Mouse (Mus musculus) fibroblast of lung, adult 2 months (primary cell): ENCODE results near the gene Rnf10.

Source experiments
- DNase-seq: peaks from one replicate; pipeline ENCODE4 v3.0.0-alpha.2; 2011; ENCODE audit warnings: low read depth

The Rnf10 gene

DNA sequence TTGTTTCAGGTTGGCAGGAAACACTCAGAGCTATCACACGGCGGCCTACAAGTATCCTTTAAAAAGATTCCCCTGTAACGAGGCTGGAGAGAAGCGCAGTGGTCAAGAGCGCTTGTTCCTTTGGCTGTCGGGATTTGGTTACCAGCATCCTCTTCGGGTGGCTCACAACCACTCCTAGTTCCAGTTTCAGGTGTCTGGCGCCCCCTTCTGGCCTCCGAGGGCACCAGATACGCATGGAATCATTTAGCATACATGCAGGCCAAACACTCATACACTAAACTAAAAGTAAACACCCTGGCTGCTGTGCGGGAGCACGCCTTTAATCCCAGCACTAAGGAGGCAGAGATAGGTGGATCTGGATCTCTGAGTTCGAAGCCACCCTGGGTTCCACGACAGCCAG is 3.3 kb upstream of the Rnf10 start:
- no peak for DNase-seq

DNA sequence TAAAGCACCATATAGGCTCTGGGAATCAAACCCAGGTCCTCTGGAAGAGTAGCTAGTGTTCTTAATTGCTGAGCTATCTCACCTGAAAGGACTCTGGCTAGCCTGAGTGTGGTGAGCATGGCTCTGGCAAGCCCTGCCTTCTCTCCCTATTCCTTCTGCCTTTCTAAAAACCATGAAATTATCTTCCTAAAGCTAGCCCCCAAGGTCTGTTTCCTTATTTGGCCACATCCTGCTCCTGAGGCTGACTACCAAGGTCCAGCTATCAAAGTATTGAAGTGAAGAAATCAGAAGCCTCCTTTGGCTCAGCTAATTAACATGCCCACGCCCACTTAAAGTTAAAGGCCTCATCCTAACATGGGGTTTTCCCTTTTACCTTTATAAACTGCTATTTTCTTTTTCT is 2.1 kb upstream of the Rnf10 start:
- DNase-seq, result no peak

- no peak for DNase-seq
Measured at GRCm38 (mm10) chr5:115274353-115274752, 1.7 kb upstream of the Rnf10 start.

DNA sequence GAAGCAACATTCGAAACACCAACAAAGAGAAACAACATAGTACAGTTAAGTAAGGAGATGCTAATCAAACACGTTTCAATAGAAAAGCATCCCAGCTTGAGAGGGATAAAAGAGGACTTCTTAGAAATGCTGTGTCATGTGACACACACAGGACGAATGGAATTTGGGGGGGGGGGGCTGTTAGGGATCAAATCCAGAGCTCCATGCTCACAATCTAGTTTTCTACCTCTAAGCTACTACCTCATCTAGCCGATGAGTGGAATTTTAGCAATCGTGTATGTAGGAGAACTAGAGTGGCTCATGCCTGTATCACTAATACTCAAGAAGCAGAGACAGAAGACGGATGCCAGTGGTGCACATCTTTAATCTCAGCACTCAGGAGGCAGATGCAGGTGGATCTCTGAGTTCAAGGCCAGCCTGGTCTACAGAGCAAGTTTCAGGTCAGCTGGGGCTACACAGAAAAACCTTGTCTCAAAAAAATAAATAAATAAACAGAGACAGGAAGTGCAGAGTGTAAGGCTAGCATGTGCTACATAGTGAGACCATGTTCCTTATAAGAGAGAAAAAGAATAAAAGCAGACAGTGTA is 944 bp upstream of the Rnf10 start:
- DNase-seq, result no peak

DNA sequence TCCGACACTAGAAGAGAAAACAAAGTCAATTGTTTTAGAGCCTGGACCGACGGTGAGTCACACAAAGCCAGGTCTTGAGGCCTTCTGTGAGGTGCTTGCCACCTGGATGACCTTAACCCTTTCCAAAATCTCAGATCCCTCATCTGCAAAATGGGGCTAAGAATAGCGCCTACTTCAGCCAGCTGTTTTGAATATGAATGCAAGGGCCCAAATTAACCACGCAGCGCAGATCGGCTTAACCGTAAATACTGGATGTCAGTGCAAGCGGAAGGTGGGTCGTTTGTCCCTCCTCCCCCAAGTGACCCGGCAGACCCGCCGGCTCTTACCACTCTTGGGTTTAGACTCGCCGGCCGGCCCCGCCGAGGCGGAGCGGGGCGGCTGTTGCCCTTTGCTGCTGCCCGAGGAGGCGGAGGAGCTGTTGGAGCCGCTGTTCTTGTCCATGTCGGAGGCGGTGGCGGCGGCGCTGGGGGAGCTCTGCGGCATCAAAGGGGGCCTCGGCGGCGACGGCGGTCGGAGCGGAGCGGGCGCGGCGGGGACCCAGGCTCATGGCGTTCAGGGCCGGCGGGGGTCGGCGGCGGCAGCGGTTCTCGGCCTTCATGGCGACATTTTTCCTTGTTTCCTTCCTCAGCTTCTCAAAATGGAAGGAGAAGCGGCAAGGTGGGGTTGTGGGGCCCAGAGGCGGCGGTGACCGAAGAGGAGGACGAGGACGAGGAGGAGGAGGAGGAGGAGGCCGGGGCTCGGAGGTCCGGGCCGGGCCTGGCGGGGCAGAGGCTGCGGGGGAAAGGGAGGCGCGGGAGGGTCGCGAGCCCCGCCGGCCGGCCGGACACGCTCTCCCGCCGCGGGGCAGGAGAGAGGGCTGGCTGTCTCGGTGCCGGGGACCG is 527 bp downstream of the Rnf10 start:
- DNase-seq, result no peak

DNA sequence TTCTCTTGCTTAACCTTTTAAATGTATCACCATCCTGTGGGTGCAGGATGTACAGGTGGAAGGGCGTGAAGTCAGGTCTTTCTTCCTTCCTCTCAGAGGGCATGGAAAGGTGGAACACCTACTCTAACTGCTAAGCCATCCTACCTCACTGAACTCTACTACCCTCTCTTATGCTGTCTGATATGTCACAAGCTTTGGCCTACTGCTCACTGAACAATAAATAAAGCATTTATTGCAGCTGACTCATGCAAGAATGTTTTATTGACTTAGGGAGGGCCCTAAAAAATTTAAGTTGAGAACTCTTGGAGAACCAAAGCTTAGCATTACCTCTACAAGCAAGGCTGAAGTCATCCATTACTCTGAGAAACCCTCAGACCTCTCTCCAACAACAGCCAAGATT is 2.7 kb downstream of the Rnf10 start:
- DNase-seq, result no peak

GRCm38 (mm10) chr5:115268266-115268665 is 4.4 kb downstream of the Rnf10 start:
- no peak for DNase-seq

- no peak for DNase-seq
Measured at GRCm38 (mm10) chr5:115267469-115268045, 5.1 kb downstream of the Rnf10 start.

- no peak for DNase-seq
Measured at GRCm38 (mm10) chr5:115266787-115267468, 5.8 kb downstream of the Rnf10 start.

- no peak for DNase-seq
Measured at GRCm38 (mm10) chr5:115266340-115266739, 6.4 kb downstream of the Rnf10 start.

DNA sequence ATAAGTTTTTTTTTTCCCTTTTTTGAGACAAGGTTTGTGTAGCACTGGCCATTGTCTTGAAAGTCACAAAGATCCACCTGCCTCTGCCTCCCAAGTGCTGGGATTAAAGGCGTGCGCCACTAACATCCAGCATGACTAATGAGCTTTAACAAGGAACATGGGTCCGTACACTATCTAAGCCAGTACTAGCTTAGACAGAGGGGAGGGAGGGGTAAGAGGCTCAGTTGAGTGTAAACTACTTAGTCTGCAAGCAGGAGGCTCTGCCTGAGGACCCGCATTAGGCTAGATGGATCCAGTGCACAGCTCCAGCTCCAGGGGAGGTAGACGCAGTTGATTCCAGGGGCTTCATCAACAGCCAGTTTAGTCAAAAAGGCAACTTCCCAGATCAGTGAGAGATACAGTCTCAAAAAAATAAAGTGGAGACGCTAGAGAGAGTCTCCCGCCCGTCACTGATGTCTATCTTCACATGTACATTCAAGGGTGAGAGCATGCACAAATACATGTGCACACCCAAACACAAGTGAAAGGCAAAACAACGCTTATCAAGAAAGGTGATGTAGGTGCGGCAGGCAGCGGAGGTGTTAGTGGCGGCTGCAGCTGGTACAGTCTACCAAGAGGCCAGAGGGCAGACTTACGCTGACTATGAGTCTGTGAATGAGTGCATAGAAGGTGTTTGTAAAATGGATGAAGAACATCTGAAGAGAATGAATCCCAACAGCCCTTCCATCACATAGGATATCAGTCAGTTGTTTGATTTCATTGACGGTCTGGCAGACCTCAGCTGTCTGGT is 10.0 kb downstream of the Rnf10 start:
- DNase-seq, result no peak

GRCm38 (mm10) chr5:115261880-115262279 is 10.8 kb downstream of the Rnf10 start:
- no peak for DNase-seq

- no peak for DNase-seq
Measured at GRCm38 (mm10) chr5:115261141-115261540, 11.6 kb downstream of the Rnf10 start.

DNA sequence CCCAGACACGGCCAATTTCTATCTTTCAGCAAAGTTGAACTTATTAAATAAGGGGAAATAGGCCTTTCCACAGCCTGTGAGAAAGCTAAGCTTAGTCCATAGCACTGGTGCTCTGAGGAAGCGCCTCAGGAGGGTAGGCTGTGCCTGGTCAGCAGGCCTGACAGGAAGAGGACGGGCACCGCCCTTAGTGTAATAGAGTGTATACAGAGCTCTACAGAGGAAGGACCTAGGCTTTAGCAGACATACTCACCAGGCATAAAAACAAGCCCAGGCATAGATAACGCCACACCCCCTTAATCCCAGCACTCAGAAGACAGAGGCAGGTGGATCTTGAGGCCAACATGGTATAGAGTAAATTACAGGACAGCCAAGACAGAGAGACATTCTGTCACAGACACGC is 12.3 kb downstream of the Rnf10 start:
- DNase-seq, result no peak

DNA sequence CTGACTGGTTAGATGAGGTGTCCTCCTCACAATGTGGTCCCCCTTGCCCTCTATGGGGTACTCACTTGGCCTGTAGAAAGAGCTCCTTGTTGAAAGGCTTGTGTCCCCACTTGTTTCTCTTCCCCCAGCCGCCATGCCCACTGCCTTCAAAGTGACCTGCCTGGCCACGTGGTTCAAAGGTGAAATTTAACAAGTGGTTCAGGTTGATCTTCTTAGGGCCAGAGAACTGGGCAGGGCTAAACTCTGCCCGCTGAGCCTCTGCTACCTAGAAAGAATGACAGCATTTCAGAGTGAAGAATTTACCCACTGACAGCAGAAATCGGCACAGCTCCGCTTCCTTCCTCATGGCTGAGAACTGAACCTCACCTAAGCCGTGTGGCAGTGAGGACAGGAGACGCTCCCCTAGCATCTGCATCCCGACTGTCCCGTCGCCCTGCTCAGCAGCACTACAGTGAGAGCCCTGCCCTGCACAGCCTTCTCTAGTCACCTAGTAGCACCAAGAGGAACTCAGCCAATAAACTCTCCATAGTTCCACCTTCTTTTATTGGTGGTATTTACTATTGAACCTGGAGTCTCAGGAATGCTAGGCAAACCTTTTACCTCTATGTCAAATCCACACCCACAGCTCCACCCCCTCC is 15.7 kb downstream of the Rnf10 start:
- DNase-seq, result no peak

GRCm38 (mm10) chr5:115255472-115255871 is 17.2 kb downstream of the Rnf10 start:
- DNase-seq, result peak; percentile 36

DNA sequence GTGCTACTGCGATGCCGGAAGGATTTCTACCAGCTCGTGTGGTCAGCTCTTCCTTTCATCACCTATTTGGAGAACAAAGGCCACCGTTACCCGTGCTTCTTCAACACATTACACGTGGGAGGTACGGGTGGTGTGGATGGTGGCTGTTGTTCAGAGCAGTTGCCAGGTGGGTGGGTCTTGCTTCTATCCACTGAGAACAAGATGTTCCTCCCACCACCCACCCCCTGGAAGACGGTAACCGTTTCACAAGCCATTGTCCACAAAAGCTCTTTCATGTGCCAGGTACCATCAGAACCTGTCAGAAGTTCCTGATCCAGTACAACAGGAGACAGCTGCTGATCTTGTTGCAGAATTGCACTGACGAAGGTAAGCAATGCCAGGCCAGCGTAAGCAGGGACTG is 32.5 kb downstream of the Rnf10 start:
- no peak for DNase-seq

GRCm38 (mm10) chr5:115238729-115239195 is 33.9 kb downstream of the Rnf10 start:
- DNase-seq, result no peak

DNA sequence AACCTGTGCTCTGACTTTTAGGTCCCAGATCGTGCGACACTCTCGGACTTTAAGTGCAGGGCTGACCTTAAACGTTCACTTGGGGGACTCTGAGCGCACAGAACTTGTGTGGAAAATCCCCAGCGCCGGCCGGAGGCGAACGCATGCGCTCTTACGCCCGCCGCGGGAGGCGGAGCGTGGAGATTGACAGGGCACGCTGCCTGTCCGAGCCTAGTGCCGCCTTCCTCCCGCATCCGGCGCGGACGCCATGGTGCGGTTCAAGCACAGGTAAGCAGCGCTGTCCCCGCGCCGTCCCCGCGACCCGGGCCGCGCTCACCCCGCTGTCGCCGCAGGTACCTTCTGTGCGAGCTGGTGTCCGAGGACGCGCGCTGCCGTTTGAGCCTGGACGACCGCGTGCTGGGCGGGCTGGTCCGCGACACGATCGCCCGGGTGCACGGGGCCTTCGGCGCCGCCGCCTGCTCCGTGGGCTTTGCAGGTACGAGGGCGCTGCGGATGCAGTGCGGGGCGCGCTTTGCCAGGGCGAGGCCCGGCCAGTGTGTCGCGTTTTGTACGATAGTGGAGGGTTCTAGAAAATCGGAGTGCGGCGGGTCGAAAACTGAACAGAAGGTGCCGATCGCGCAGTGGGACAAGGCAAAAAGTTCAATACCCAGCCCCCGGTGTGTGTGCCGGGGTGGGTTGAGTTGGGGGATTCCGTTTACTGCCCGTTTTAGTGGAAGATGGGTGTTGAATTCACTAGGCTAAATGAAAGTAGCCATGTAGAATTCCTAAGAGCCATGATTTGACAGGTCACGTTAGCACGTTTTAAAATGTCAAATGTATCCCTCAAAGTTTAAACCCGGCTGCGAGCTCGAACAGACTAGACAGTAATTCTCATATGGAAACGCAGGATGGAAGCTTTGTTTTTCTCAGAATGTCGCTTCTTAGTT is 34.6 kb downstream of the Rnf10 start:
- peak; percentile 77 for DNase-seq

- DNase-seq, result peak; percentile 60
Measured at GRCm38 (mm10) chr5:115235786-115236263, 36.9 kb downstream of the Rnf10 start, which contains the start of gene Pop5. Gene Pop5 (plus strand): TSS chr5:115235836.
